ENCODE assay signal across 8 mouse cellular contexts in the genomic region with DNA sequence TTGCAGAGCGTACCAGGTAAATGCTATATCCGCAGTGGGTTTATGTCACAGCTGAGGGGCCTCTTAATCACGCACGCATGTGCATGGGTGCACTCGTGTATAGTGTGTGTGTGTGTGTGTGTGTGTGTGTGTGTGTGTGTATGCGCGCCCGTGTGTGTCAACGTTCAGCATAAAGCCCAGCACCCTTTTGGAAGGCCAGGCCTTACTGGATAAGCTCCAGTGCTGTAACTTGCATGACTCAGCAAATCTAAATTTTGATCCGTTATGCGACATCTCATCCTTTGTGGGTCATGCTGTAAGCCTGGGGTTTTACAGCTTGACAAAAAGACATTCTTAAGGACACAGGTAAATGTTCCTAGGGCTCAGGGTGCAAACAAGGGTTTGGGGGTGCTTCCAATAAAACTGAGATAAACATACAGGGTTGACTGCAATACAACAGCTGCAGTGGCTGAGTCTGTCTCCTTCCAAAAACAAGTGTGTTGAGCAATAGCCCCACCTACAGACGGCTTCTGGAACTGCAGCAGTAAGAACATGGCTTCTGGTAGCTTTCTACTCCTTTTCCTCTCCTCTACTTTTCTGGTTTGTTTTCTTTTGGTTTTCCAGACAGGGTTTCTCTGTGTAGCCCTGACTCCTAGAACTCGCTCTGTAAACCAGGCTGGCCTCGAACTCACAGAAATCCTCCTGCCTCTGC. TPM values are rescaled to one million over a fixed set of nuclear protein-coding genes. Genes with fewer than 3 reads are reported as not detected.
DNase-seq lines count a peak whose midpoint lies in the region; TF ChIP-seq lines count a peak whose summit lies in the region.

No protein-coding gene starts in this region.

- TF ChIP-seq CTCF in testis, adult 2 months (IDR thresholded peaks at IDR 0.05; ENCODE audit: control insufficient read depth, insufficient read depth, insufficient replicate concordance, low read depth, low read length): peak; percentile 14; the same call in 1 of the 2 replicates

- H3K27ac ChIP-seq in testis, adult 2 months (ENCODE audit: control insufficient read depth, insufficient read depth, low read depth, low read length): no peak overlapping the region

- H3K4me1 ChIP-seq in testis, adult 2 months (ENCODE audit: control insufficient read depth, insufficient read depth, low read length): no peaks in the 10 kb centered on the region

- no peak for TF ChIP-seq POLR2A in testis, adult 2 months (IDR thresholded peaks at IDR 0.05; ENCODE audit: control insufficient read depth, low read depth, low read length)

- no peak overlapping the region for H3K4me3 ChIP-seq in testis, adult 2 months (ENCODE audit: control insufficient read depth, low read depth, low read length)

- no peaks in the 10 kb centered on the region for H3K27me3 ChIP-seq in testis, adult 2 months (ENCODE audit: control insufficient read depth, insufficient read depth, low read length)

- DNase-seq in 3T3-L1 (ENCODE audit: low read depth, low spot score) (peak; percentile 93), R1 (ENCODE audit: low read depth, low spot score) (peak; percentile 90), liver (peak; percentile 83)
- peak; percentile 69 to 79 for DNase-seq in cerebellum, postnatal 25 days
- DNase-seq in frontal cortex, postnatal 36 days (ENCODE audit: low spot score in 2 of 2): peak; percentile 88 to 93
- DNase-seq in kidney, adult 9 months: peak; percentile 85
- DNase-seq in natural killer cell, adult 2 months (ENCODE audit: low spot score in 2 of 2): peak; percentile 46 to 66

- H3K36me3 ChIP-seq in testis, adult 2 months (ENCODE audit: control insufficient read depth, insufficient read depth, low read length): no peaks in the 10 kb centered on the region

RNA-seq across cellular contexts. Expression of a gene that starts 28.2 kb away (rescaled TPM):
- 18.4 and 21.1 TPM in 2 replicates for polyA plus RNA-seq in testis, adult 2 months (2012; rRNA removed)
